Mouse (Mus musculus) layer of hippocampus, adult 6 months (tissue): ENCODE results near the gene Tmbim1. TPM values are rescaled to one million over a fixed set of nuclear protein-coding genes. Genes with fewer than 3 reads are reported as not detected.

ENCODE experiments used
- long read RNA-seq, 2 experiments: library from polyadenylated mRNA; unstranded; transcript quantifications; one replicate each; pipeline ENCODE4 v2.0.0; 2019 to 2020
- polyA plus RNA-seq: library from polyadenylated mRNA; unstranded; fragments of <200 nt; fragmentation: Nextera tagmentation; gene quantifications from 2 replicates; pipeline ENCODE4 v1.2.3, GENCODE M21; 2021

Gene Tmbim1
- polyA plus RNA-seq, result 26.0 and 33.6 TPM in 2 replicates
- long read RNA-seq, experiment 1, full-length matches to known transcripts, result 45 of 56 reads
- long read RNA-seq, experiment 1, partial matches to known transcripts, result 2 of 56 reads
- long read RNA-seq, experiment 1, other reads (novel, unspliced or antisense), result 9 of 56 reads
- long read RNA-seq, experiment 2, full-length matches to known transcripts, result 110 of 134 reads
- long read RNA-seq, experiment 2, partial matches to known transcripts, result 1 of 134 reads
- long read RNA-seq, experiment 2, other reads (novel, unspliced or antisense), result 23 of 134 reads

GRCm38 (mm10) chr1:74305522-74305921 is at the start of gene Tmbim1:
Gene Tmbim1 (minus strand): TSS chr1:74305622.

GRCm38 (mm10) chr1:74284543-74285160 is 20.8 kb downstream of the Tmbim1 start, which contains the start of the genes Aamp and Pnkd:
Gene Aamp (minus strand): TSS chr1:74284738.
Gene Pnkd (plus strand): TSS chr1:74284930.

GRCm38 (mm10) chr1:74278538-74278937 is 26.9 kb downstream of the Tmbim1 start, which contains the start of gene Gpbar1:
Gene Gpbar1 (plus strand): TSS chr1:74278550.

Other genes with a start within 250 kb of the Tmbim1 start
- gene Tns1, start 181.2 kb downstream of the Tmbim1 start, polyA plus RNA-seq, result 10.8 and 13.1 TPM in 2 replicates
- gene Rufy4, start 180.1 kb downstream of the Tmbim1 start, polyA plus RNA-seq, result not detected in 2 replicates
- 0.09 and 0.11 TPM in 2 replicates for gene Cxcr2, start 151.6 kb downstream of the Tmbim1 start, polyA plus RNA-seq
- gene Cxcr1, start 111.0 kb downstream of the Tmbim1 start, polyA plus RNA-seq, result not detected in 2 replicates
- gene Arpc2, start 69.5 kb downstream of the Tmbim1 start, polyA plus RNA-seq, result 181 and 207 TPM in 2 replicates
- gene Gpbar1, start 27.1 kb downstream of the Tmbim1 start, polyA plus RNA-seq, result not detected in 2 replicates
- gene Aamp, start 20.9 kb downstream of the Tmbim1 start, polyA plus RNA-seq, result 273 and 283 TPM in 2 replicates
- gene Pnkd, start 20.7 kb downstream of the Tmbim1 start, polyA plus RNA-seq, result 237 and 250 TPM in 2 replicates
- gene Catip, start 56.5 kb upstream of the Tmbim1 start, polyA plus RNA-seq, result 1.3 and 2.3 TPM in 2 replicates
- gene Slc11a1, start 69.6 kb upstream of the Tmbim1 start, polyA plus RNA-seq, result 1.3 and 3.5 TPM in 2 replicates
- 4.4 and 5.3 TPM in 2 replicates for gene Ctdsp1, start 85.9 kb upstream of the Tmbim1 start, polyA plus RNA-seq
- gene Vil1, start 103.8 kb upstream of the Tmbim1 start, polyA plus RNA-seq, result 0.38 and 0.40 TPM in 2 replicates
- gene Cnot9, start 200.4 kb upstream of the Tmbim1 start, polyA plus RNA-seq, result 19.1 and 19.8 TPM in 2 replicates
- gene Plcd4, start 237.3 kb upstream of the Tmbim1 start, polyA plus RNA-seq, result 19.1 and 19.4 TPM in 2 replicates
- gene Usp37, start 238.7 kb upstream of the Tmbim1 start, polyA plus RNA-seq, result 12.2 and 20.4 TPM in 2 replicates